Mouse (Mus musculus) heart, postnatal 0 days (tissue): Measurements from ENCODE around the gene Agap1.

Experiments used
- CTCF ChIP-seq: IDR thresholded peaks from 2 replicates; pipeline ENCODE4 v1.5.1; 2016; ENCODE audit warnings: antibody characterized with exemption, control low read depth, low read depth
- EP300 ChIP-seq: IDR thresholded peaks from 2 replicates; pipeline ENCODE4 v1.6.1; 2016; ENCODE audit warnings: antibody characterized with exemption, low read depth

DNA sequence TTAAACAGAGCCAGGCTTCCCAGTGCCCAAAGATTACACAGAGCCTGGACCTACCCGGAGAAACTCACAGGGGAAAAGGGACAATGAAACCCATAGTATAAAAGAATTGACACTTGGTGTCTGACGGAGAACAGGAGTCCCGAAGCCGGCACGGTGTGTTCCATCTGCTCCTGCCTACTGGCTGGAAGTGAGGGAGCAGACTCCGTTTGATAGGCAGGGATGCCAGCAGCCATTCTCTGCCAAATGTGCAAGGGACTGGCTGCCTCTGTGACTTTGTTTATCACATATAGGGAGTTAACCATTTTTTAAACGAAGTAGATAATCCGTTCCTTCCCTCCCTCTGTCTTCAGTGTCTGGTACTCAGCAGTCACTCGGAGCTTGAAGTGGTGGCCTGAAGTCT lies 214.0 kb downstream of the Agap1 start:
- TF ChIP-seq EP300 (no peak), CTCF (no peak)
